Mouse (Mus musculus): ENCODE data around the gene Retsat. TPM values are rescaled to one million over a fixed set of nuclear protein-coding genes. Genes with fewer than 3 reads are reported as not detected.

Retsat gene
- polyA plus RNA-seq, 1 experiment from 2014 or later: 29.7 TPM

DNA sequence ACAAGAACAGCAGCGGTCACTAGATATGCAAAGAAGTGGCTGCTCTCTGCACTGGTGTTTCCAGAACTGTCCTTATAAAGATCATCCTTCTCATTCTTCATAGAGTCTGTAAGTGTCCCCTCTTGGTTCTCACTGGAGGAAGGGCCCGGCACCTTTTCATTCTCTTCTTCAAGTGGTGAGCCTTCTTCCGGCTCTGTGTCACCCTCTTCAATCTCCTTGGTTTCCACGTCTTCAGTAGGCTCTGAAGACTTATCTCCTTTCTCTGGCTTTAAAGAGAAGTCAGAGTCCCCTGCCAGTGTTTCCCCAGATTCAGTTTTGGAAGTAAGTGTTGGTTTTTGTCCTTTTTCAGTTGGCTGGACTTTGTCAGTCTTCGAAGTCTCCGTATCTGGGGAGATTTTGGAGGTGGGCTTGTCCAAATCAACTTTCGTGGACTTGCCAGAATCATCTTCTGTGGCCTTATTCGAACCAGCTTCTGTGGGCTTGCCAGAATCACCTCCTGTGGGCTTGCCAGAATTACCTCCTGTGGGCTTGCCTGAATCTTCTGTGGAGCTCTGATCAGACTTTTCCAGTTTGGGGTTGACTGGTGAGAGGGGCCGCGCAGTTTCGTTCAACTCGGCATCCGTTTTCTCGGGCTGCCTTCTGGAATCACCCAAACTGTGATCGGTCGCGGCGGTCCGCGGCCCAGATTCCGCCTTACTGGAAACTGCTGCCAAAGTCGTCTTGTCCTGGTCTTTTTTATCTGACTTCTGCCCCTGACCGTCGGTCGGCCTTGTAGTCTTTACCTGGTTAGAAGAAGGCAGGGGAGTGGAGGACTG, 17.5 kb downstream of the Retsat start:
- no peak overlapping the region for H3K27ac ChIP-seq
- 23% methylated on average over 25 of the region's 25 CpGs for WGBS
- H3K4me3 ChIP-seq (replicated peaks): peak overlapping the region; percentile 72
- peaks cover 24% of the 10 kb centered on the region for H3K4me1 ChIP-seq (replicated peaks)
- H3K36me3 ChIP-seq: peaks cover 14% of the 10 kb centered on the region
- ATAC-seq: peak; percentile 2; the same call in 1 of the 2 replicates
- H3K9ac ChIP-seq: peak overlapping the region; percentile 81
- no peaks in the 10 kb centered on the region for H3K9me3 ChIP-seq
- peak overlapping the region; percentile 86 for H3K4me2 ChIP-seq (replicated peaks)
- no peaks in the 10 kb centered on the region for H3K27me3 ChIP-seq (replicated peaks)

DNA sequence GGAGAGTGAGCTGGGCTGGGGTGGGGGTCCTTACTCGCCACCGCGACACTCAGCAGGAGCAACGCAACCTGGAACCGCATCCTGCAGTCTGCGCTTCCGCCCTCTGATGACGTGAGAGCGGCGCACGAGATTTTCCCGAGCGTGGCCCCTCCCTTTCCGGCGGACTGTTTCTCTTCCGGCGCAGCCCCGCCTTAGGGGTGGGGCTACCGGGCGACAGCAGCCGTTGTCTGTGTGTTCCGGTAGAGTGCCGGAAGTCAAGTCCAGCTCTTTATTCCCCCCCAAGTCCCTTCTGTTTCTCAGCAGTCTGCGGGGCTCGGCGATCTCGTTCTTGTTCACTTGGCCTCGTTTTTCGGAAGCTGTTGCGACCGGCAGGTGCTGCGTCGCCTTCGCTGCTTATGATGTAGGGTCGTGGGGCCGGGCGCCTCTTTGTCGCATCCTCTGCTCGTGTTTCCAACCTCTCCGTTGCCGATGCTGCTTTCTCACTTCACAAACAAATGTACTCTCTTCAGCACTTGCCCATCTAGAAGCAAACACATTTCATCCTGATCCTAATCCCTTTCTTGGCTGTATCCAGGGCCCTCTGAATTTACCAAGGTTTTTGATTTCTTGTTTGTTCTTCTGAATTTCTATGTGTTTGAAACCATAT, 18.5 kb downstream of the Retsat start, which contains the start of gene Tgoln1:
Gene Tgoln1, minus strand, starts transcription at position 358 of the 646 bp plus-strand sequence.
- ATAC-seq: peak; percentile 95
- H3K4me3 ChIP-seq (replicated peaks): peak within 1 kb of the TSS; percentile 72
- H3K9me3 ChIP-seq: no peaks in the 10 kb centered on the region
- H3K27ac ChIP-seq: peak within 1 kb of the TSS; percentile 93
- under 1% methylated on average over 41 of the region's 41 CpGs for WGBS
- peaks cover 6% of the 10 kb centered on the region for H3K36me3 ChIP-seq
- H3K27me3 ChIP-seq (replicated peaks): no peaks in the 10 kb centered on the region
- H3K4me1 ChIP-seq (replicated peaks): peaks cover 24% of the 10 kb centered on the region
- peak within 1 kb of the TSS; percentile 81 for H3K9ac ChIP-seq
- H3K4me2 ChIP-seq (replicated peaks): peak within 1 kb of the TSS; percentile 86

DNA sequence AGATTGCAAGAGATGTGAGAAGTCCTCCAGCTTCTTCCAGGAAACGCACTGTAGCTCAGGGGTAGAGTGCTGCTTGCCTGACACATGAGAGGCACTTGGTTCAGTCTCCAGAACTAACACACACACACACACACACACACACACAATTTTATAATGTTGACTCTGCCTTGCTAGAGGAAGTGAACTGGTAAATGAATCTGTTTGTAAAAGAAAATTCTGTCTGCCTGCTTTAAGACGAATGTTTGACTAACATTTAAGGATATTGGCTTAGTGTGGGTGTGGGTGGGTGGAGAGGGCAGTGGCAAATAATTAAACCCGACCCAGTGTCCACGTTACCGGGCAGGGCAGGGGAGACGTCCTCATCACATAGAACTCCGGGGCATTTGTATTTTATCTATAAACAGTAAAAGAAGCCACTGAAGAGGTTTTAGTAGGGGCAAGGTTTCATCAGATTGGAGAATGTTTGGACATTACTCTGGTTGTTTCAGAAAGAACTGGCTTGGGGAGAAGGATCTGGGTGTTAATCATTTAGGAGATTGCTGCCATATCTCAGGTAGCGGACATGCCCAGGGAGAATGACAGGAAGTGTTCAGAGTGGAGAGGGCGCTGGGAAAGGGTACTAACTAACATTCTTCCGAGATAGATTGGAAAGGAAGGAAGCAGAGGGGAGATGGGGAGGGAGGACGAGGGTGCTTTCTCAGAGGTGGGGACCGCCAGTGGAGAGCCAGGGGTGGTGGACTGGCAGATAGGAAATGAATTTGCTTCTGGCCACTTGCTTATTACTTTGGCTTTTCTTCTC, 21.7 kb downstream of the Retsat start:
- H3K9me3 ChIP-seq: no peaks in the 10 kb centered on the region
- H3K9ac ChIP-seq: no peak overlapping the region
- peak; percentile 62 for ATAC-seq
- WGBS: 26% methylated on average over 12 of the region's 12 CpGs
- peak overlapping the region; percentile 43 for H3K4me2 ChIP-seq (replicated peaks)
- H3K27me3 ChIP-seq (replicated peaks): no peaks in the 10 kb centered on the region
- no peak overlapping the region for H3K4me3 ChIP-seq (replicated peaks)
- H3K4me1 ChIP-seq (replicated peaks): peaks cover 16% of the 10 kb centered on the region; the same call in 1 of the 2 replicates
- peak overlapping the region; percentile 80 for H3K27ac ChIP-seq
- H3K36me3 ChIP-seq: no peaks in the 10 kb centered on the region

DNA sequence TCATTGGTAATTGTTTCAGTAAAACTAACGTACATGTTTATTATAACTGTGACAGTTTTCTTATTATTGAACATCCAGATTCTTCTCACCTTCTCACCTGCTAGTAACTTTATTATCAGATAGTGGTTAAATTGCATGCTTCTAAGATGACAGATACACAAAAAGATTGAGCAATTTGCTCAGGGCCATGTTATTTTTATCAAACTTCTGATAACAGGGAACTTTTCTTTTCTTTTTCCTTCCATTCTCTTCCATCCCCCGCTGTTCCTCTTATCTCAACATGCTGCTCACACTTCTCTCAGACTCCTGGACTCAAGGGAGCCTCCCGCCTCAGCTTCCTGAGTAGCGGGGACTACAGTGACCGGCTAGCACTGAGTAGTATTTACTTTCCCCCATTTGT, 22.6 kb downstream of the Retsat start:
- WGBS: 63% methylated on average over 5 of the region's 5 CpGs

DNA sequence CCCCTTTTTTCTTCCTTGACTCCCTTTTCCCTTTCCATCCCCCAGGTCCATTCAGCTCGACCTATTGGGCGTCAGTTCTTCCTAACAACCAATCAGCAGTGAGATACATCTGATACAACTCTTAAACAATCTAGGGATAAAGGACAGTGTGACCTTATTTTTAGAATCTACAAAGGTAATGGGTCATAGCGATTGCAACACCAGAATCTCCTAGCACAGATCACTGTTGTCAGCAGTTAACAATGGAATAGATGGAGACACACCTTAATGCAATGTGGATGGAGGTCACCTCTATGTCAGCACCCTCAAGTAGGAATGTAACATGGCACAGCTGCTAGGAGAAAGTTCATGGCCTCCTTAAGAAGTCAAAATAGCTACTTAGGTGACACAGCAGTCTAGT, 24.6 kb downstream of the Retsat start:
- no peaks in the 10 kb centered on the region for H3K9me3 ChIP-seq
- H3K27me3 ChIP-seq (replicated peaks): no peaks in the 10 kb centered on the region
- H3K4me3 ChIP-seq (replicated peaks): no peak overlapping the region
- H3K27ac ChIP-seq: no peak overlapping the region
- H3K9ac ChIP-seq: no peak overlapping the region
- H3K4me1 ChIP-seq (replicated peaks): 0 out of 2 replicates have a peak, but pooled peaks cover 7% of the 10 kb centered on the region
- H3K36me3 ChIP-seq: peaks cover 4% of the 10 kb centered on the region; the same call in 1 of the 2 replicates
- no peak overlapping the region for H3K4me2 ChIP-seq (replicated peaks)
- no peak for ATAC-seq
- 49% methylated on average over 3 of the region's 3 CpGs for WGBS

More for the DNA sequence above, 22.6 kb downstream of the Retsat start:
- H3K4me2 ChIP-seq (replicated peaks): no peak overlapping the region
- H3K9me3 ChIP-seq: no peaks in the 10 kb centered on the region
- H3K27ac ChIP-seq: no peak overlapping the region
- no peaks in the 10 kb centered on the region for H3K27me3 ChIP-seq (replicated peaks)
- ATAC-seq: no peak
- no peak overlapping the region for H3K9ac ChIP-seq
- H3K4me1 ChIP-seq (replicated peaks): 0 out of 2 replicates have a peak, but pooled peaks cover 7% of the 10 kb centered on the region
- H3K4me3 ChIP-seq (replicated peaks): no peak overlapping the region
- no peaks in the 10 kb centered on the region for H3K36me3 ChIP-seq

DNA sequence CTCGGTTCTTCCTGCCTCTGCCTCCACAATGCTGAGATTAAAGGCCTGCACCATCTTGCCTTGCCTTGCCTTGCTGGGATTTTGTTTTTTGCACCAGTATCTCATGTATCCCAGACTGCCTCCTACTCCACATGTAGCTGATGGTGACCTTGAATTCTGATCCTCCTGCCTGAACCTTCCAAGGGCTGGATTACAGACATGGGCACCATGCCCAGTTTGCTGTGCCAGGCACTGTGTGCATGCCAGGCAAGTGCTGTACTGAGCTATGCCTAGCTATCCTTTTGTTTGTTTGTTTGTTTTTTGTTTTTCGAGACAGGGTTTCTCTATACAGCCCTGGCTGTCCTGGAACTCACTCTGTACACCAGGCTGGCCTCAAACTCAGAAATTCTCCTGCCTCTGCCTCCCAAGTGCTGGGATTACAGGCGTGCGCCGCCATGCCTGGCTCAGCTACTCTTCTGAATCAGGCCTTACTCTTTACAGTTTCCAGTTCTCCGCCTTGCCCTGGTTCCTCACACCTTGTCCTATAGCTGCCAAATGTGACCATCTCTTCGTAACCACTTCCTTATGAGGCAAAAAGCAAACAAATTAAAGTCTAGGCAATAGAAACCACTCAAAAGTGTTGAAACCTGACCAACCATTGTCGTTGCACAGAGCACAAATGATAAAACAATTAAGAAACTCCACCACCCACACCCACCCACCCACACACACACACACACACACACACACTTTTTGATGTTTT, 25.6 kb downstream of the Retsat start:
- Histone ChIP-seq H3K27me3 (replicated peaks) (no peaks in the 10 kb centered on the region), H3K4me2 (replicated peaks) (no peak overlapping the region), H3K36me3 (peaks cover 4% of the 10 kb centered on the region; the same call in 1 of the 2 replicates), H3K27ac (no peak overlapping the region), H3K4me3 (replicated peaks) (no peak overlapping the region), H3K9me3 (no peaks in the 10 kb centered on the region), H3K9ac (no peak overlapping the region), H3K4me1 (replicated peaks) (0 out of 2 replicates have a peak, but pooled peaks cover 7% of the 10 kb centered on the region)
- no peak for ATAC-seq
- 79% methylated on average over 8 of the region's 8 CpGs for WGBS

DNA sequence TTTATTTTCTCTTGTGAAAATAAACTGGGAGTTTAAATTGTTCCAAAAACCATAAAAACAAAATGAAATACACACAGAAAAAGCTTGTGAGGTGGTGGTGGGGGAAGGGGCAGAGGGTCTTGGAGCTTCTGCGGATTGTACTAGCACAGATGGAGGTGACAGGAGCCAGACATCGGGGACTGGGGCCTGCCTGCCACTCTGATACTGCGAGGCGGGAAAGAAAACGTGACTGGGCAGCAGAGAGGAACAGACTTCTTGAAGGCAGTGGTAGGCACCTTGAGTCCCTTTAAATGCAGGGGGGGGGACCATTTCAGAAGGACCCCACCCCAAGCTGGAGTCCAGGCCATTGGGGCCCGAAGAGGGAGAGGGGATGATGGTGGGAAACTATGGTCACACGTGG, 28.1 kb downstream of the Retsat start:
- Histone ChIP-seq H3K27ac (no peak overlapping the region), H3K9me3 (no peaks in the 10 kb centered on the region), H3K4me1 (replicated peaks) (no peaks in the 10 kb centered on the region), H3K36me3 (peaks cover 12% of the 10 kb centered on the region; the same call in 1 of the 2 replicates), H3K4me2 (replicated peaks) (no peak overlapping the region), H3K4me3 (replicated peaks) (no peak overlapping the region), H3K9ac (no peak overlapping the region), H3K27me3 (replicated peaks) (no peaks in the 10 kb centered on the region)
- ATAC-seq: no peak
- 77% methylated on average over 7 of the region's 7 CpGs for WGBS

DNA sequence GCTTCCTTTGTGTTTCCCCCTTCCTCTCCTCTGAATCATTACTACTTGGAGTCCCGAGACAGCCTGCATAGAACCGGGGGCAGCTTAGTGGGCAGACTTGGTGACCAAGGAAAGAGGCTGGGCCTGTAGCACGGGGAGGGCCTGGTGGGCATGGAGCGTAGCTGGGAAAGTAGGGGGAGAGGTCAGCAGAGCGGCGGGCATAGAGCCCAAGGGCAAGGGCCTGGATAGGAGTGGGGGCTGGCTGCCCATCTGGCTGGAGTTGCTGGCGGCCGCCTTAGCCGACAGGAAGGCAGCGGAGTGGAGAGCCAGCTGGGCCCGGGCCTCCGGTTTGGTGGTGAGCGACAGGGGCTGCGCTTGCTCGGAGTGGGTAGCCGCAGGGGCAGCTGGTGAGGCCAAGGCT, 29.0 kb downstream of the Retsat start:
- Histone ChIP-seq H3K9ac (no peak overlapping the region), H3K27ac (no peak overlapping the region), H3K27me3 (replicated peaks) (no peaks in the 10 kb centered on the region), H3K36me3 (peaks cover 17% of the 10 kb centered on the region; the same call in 1 of the 2 replicates), H3K4me1 (replicated peaks) (no peaks in the 10 kb centered on the region), H3K4me2 (replicated peaks) (no peak overlapping the region), H3K4me3 (replicated peaks) (no peak overlapping the region), H3K9me3 (no peaks in the 10 kb centered on the region)
- ATAC-seq: no peak
- WGBS: 90% methylated on average over 16 of the region's 16 CpGs

DNA sequence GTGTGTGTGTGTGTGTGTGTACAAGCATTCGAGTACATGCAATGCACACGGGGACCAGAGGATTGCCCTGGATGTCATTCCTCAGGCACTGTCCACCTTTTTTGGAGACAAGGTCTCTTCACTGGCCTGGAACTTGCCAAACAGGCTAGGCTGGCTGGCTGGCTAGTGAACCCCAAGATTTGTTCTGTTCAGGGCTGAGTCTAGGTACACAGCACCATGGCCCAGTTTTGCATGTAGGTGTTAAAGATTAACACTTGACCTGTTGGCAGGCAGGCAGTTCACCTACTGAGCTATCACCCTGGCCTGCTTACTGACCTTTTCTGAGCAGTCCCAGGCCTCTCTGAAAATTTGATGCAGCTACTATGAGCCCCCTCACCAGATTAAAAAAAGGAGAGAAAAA, 32.1 kb downstream of the Retsat start:
- Histone ChIP-seq H3K4me3 (replicated peaks) (no peak overlapping the region), H3K9me3 (no peaks in the 10 kb centered on the region), H3K27me3 (replicated peaks) (no peaks in the 10 kb centered on the region), H3K4me2 (replicated peaks) (no peak overlapping the region), H3K36me3 (peaks cover 17% of the 10 kb centered on the region; the same call in 1 of the 2 replicates), H3K4me1 (replicated peaks) (no peaks in the 10 kb centered on the region), H3K9ac (no peak overlapping the region), H3K27ac (no peak overlapping the region)
- no peak for ATAC-seq
- 68% methylated on average over 2 of the region's 2 CpGs for whole genome bisulfite sequencing

DNA sequence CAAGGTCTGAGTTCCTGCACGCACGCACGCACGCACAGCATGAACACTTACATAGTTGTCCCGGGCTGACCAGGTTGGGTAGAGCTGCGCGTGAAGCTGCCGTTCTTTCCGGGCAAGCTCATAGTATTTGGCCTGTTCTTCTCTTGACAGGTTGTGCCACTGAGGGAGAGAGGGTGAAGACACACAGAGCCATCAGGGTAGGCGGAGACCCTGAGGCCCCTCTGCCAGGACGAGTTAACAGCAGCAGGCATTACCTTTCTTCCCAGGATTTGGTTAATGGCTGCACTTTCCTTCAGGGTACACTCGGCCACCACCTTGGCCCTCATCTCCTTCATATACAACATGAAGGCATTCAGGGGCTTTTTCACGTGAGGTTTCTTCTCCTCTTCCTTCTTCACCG, 32.7 kb downstream of the Retsat start:
- H3K36me3 ChIP-seq: peaks cover 17% of the 10 kb centered on the region; the same call in 1 of the 2 replicates
- H3K27me3 ChIP-seq (replicated peaks): no peaks in the 10 kb centered on the region
- no peak overlapping the region for H3K9ac ChIP-seq
- no peaks in the 10 kb centered on the region for H3K4me1 ChIP-seq (replicated peaks)
- ATAC-seq: no peak
- H3K9me3 ChIP-seq: no peaks in the 10 kb centered on the region
- H3K4me2 ChIP-seq (replicated peaks): no peak overlapping the region
- H3K27ac ChIP-seq: no peak overlapping the region
- H3K4me3 ChIP-seq (replicated peaks): no peak overlapping the region
- 87% methylated on average over 14 of the region's 14 CpGs for WGBS

DNA sequence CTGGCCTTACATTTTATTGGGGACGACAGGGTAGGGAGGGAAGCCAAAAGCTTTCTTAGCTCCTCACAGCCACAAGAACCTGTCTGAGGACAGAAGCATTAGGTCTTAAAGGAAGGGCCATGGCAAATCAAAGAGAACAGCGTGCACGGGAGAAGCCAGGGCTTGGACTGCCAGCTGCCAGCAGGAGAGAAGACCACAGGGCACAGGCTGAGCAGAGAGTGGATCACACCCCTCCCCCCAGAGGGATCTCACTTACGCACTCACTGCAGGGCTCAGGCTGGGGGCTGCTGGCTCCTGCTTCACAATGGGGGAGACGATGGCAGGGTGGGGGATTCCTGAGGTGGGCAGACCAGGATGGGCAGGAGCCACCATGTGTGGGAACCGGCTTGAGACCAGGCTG, 33.4 kb downstream of the Retsat start:
- peaks cover 3% of the 10 kb centered on the region for H3K4me1 ChIP-seq (replicated peaks)
- WGBS: 85% methylated on average over 6 of the region's 6 CpGs
- H3K4me3 ChIP-seq (replicated peaks): no peak overlapping the region
- no peak overlapping the region for H3K27ac ChIP-seq
- no peaks in the 10 kb centered on the region for H3K9me3 ChIP-seq
- H3K9ac ChIP-seq: no peak overlapping the region
- no peak overlapping the region for H3K4me2 ChIP-seq (replicated peaks)
- peaks cover 17% of the 10 kb centered on the region; the same call in 1 of the 2 replicates for H3K36me3 ChIP-seq
- no peak for ATAC-seq
- H3K27me3 ChIP-seq (replicated peaks): no peaks in the 10 kb centered on the region
